Mouse (Mus musculus) spleen, adult 2 months (tissue): ENCODE results near the gene Gm45711.

Experiments used
- CTCF ChIP-seq: fragments of 200-500 bp; IDR thresholded peaks from 2 replicates; pipeline ENCODE4 v1.5.1; 2011; ENCODE audit warnings: mild to moderate bottlenecking, inconsistent platforms; ENCODE audit not compliant: insufficient read depth, insufficient read length, insufficient replicate concordance; ENCODE audit errors: extremely low read depth
- POLR2A ChIP-seq: fragments of 200-500 bp; IDR thresholded peaks from 2 replicates; pipeline ENCODE4 v1.6.1; 2011; ENCODE audit warnings: low read depth, low read length, inconsistent platforms

GRCm38 (mm10) chr8:104339983-104340232 lies 30.0 kb upstream of the Gm45711 start:
- TF ChIP-seq CTCF (no peak), POLR2A (no peak)
